Mouse (Mus musculus): ENCODE results near the gene Plcg1. TPM values are rescaled to one million over a fixed set of nuclear protein-coding genes. Genes with fewer than 3 reads are reported as not detected.

The Plcg1 gene
- total RNA-seq (2021), result 10 to 100 TPM; 90.6 to 99.5 TPM
- long read RNA-seq, full-length matches to known transcripts, result 2 of 72 reads
- long read RNA-seq, partial matches to known transcripts, result 43 of 72 reads
- long read RNA-seq, other reads (novel, unspliced or antisense), result 27 of 72 reads

DNA sequence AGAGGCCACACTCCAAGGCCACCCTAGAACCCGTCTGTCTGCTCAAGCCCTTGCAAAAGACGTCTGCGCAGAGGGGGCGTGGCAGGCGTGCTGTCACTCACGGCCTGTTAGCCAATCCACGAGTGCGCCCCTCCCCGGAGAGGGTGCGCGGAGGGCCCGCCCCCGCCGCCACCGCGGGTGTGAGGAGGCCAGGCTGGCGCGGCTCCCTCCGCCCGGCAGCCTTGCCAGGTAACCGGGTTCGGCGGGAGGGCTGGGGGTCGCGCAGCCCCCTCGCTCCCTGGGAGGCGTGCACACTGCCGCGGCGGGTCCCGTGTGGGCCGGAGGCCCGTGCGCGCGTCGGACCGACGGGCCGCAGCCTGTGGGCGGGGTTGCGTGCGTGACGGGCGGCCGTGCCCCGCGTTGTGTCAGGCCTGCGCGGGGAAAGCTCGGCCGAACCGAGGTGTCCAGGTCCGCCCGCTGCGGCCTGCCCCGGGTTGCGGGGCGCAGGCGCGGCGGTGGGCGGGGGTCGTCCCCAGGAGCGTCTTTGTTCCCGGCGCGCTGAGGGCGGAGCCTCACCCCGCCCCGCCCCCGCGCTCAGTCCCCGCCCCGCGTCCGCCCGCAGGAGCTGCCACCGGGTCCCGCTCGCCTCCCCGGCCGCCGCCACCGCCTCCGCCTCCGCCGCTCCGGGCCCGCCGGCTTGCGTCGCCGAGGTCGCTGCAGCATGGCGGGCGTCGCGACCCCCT lies at the start of gene Plcg1:
Gene Plcg1, plus strand, starts transcription at position 184 of the 722 bp plus-strand sequence.
- peak; percentile 88 to 95 for DNase-seq (ENCODE audit: low spot score in 2 of 2)

- no peak for DNase-seq (ENCODE audit: low spot score in 2 of 2)
These were observed 30.8 kb upstream of the Plcg1 start for GRCm38 (mm10) chr2:160700271-160700670.

DNA sequence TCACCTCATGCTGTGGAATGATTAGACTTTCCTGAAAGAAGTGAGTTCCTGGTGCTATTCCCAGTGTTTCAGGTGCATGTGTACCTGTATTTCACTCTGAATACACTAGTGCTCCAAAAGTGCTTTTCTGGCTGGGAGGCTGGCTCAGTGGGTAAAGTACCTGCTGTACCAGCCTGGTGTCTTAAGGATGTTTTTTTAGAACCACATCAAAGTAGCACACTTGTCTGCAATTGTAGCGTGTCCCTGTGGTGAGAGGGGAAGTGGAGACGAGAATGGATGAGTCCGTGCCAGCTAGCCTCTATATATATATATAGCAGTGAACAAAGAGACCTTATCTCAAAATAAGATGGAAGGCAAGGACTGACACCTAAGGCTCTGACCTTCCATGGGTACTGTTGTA lies 29.5 kb upstream of the Plcg1 start:
- no peak for DNase-seq (ENCODE audit: low spot score in 2 of 2)

DNA sequence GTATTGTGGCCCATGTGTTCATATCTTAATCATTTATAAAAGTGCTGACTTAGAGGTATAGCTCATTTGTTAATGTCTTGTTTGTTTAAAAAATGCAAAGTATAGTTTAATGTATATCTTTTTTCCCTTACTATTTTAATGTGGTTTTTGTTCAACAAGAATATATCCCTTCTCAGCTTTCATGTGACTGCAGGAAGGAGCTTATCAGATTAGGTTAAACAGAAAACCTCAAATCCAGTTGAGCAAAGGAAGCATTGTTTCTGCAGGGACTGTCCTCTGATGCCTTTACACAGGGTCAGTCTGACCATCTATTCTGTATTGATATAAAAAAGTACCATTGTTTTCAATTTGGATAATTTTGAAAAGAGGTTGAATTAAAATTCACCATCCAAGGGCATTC lies 28.3 kb upstream of the Plcg1 start:
- no peak for DNase-seq (ENCODE audit: low spot score in 2 of 2)

GRCm38 (mm10) chr2:160707673-160708072 lies 23.4 kb upstream of the Plcg1 start:
- no peak for DNase-seq (ENCODE audit: low spot score in 2 of 2)

DNA sequence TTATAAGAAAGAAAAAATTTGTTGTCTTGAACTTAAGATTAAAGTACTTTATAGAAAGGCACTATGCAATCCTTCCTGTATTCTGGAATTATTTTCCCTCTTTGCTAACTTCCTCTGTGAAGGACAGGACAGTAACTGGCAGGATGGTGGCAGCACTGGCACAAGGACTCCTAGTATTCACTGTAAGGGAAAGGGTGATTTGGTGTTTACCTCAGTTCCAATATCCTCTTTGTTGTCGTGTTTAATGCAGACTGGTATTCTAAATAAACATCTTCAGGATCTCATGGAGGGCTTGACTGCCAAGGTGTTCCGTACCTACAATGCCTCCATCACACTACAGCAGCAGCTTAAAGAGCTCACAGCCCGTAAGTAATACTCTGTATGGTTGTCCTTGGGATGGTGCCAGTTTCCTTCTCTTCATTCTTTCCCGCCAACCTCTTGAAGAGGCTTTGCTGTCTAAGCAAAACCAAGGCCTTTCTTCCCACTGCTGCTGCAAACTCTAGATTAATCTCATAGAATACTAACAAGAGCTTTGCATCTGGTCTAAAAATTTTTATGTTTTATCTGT lies 15.6 kb upstream of the Plcg1 start:
- DNase-seq (ENCODE audit: low spot score in 2 of 2), result no peak

DNA sequence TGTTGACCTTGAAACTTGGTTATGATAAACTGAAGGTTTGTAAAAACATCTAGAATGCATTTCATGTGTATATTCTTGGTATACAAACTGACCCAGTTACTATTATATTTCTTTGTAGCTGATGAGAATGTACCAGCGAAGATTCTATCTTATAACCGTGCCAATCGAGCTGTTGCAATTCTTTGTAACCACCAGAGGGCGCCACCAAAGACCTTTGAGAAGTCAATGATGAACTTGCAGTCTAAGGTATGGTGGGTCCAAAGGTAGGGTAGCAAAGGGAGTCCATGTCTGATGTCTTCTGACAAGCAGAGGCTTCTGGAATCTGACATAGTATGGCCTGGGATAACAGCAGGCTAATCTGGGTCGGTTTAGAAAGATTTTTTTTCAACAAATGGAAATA lies 13.8 kb upstream of the Plcg1 start:
- no peak for DNase-seq (ENCODE audit: low spot score in 2 of 2)

DNA sequence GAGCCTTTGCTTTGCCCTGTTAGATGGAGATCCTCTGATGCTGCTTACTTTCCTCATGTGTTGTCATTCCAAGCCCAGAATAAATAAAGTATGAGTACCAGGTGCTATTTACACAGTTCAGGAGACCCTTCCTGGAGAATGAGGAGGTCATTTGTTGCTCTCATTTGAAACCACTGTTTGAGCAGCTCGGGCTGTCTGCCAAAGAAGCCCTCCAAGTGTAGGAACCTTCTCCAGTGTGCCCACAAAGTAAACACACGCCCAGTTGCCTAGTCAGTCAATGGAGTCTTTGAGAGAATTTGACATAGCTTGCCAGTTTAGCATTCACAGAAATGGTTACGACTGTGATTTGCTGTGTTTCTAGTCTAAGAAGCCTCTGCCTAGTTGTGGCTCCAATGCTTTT lies 12.3 kb upstream of the Plcg1 start:
- DNase-seq (ENCODE audit: low spot score in 2 of 2), result no peak

DNA sequence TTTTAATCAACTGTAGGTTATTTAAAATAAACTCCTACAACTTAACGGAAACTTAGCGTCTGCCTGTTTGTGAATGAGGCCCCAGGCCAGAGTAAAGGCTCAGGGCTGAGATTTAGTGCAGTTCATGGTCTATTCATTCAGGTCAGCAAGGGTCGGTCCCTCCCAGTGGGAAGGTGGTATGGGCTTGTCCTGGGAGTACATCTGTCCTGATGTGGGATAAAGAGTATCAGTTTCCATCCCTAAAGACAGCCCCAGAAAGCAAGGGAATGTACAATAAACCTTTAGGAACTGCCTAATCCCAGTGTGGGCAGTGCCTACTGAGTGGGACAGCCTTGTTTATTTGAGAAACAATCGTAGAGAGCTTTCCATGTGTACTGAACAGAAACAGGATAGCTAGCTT lies 8.4 kb upstream of the Plcg1 start:
- no peak for DNase-seq (ENCODE audit: low spot score in 2 of 2)

GRCm38 (mm10) chr2:160723613-160724375 lies 7.3 kb upstream of the Plcg1 start:
- no peak for DNase-seq (ENCODE audit: low spot score in 2 of 2)

DNA sequence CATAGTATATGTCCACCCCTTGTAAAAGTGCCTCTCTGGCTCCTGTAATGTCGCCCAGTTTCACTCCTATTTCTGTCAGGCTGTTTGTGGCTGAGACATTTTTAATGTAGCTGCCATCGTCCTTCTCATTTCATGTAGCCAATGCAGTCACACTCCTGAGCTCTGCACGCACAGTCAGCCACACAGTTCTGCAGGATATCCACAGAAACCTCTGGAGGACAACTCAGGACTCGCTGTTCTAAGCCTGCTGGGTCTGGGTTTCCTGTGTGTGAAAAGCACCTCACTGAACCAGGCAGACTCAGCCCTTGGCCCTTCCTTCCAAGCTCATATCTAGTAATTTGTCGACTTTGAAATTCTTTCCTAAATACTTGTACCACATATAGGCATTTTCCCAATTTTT lies 6.6 kb upstream of the Plcg1 start:
- DNase-seq (ENCODE audit: low spot score in 2 of 2), result no peak

DNA sequence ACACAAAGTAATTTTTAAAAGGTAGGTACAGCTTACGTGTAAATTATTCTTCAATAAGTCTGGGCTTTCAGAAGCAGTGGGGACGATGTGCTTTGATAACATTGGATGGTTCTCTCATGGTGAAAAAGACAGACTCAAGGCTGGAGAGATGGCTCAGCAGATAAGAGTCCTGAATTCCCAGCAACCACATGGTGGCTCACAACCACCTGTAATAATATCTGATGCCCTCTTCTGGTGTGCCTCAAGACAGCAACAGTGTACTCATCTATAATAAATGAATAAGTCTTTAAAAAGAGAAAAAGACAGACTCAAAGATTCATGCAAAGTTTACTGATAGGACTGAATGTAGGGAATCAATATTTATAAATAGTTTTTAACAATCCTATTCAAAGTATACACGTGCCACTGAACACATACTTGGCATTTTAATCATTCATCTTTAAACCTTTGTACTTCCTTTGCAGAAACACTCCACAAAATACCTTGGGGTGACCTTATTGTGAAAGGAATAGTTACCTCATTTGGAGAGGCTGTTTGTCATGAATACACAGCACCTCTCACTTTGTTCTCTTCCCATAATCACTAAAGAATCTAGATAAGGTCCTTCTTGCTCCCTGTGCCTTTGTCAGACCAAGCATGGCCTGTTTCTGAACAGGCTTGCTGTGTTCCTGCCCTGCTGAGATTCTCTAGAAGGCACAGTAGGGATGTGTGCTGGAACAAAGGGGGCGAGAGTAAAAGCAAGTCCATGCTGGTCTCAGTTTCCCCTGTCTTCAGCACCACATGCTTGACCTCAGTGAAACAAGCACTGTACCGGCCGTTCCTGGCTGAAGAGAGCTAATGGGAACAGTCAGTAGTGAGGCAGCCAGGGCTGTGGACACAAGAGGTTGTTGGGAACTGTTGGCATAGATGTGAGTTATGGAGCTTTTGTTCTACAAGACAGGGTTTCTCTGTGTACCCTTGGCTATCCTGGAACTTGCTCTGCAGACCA lies 4.9 kb upstream of the Plcg1 start:
- DNase-seq (ENCODE audit: low spot score in 2 of 2), result no peak

GRCm38 (mm10) chr2:160728972-160729371 lies 2.1 kb upstream of the Plcg1 start:
- no peak for DNase-seq (ENCODE audit: low spot score in 2 of 2)

- DNase-seq (ENCODE audit: low spot score in 2 of 2), result no peak
These were observed 1.7 kb upstream of the Plcg1 start for GRCm38 (mm10) chr2:160729436-160729835.

DNA sequence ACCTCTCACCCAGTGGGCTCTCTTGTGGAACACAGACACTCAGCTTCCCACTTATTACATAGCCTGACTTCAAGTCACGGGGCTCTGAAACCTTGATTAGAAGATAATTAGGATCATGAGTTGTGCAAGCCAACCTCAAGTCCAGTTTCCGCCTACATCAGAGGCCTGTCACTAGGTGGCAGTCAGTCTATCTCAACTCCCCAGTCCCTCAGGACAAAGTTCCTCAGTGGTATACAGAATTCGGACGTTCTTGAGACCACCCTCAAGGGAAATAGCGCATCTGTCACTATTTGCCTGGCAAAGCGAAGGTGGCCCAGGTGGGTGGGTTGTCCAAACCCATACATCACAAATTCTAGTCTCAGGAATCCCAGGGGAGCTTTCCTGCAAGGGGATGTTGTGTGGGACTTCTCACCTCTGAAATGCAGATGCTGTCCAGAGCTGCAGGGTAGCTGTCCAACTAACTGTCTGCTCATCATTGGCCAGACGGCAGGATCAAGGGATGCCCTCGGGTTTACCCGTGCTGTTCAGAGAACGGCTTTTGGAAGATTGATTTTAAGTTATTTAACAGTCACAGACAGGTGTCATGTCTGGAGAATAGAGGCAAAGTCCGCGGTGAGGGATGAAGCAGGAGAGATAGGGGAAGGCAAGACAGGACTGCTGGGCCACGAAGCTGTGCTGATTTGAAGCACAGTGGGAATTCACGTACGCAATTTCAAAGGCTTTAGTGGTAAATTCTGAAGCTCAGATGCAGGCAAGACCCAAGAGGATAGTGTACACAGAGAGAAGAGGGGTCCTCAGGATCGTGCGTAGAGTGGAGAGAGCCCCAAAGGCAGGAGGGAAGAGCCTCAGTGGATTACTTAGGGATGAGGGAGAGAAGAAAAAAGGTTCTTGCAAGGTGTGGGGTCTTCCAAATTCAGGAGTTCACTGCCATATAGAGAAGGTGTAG lies 976 bp upstream of the Plcg1 start:
- no peak for DNase-seq (ENCODE audit: low spot score in 2 of 2)

GRCm38 (mm10) chr2:160730797-160731116 lies 343 bp upstream of the Plcg1 start:
- DNase-seq (ENCODE audit: low spot score in 2 of 2), result no peak

DNA sequence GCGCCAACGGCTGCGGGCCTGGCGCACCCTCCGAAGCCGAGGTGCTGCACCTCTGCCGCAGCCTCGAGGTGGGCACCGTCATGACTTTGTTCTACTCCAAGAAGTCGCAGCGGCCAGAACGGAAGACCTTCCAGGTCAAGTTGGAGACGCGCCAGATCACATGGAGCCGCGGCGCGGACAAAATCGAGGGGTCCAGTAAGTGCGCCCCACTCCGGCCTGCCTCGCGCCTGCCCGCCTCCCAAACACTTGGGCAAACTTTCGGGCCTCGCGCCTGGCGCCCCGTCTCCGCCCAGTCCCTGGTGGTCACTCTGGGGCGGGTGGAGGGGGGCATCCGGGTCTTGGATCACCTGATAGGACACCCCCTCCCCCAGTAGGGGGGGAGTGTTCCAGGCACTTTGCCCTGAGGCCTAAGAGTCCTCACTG lies 750 bp downstream of the Plcg1 start:
- DNase-seq (ENCODE audit: low spot score in 2 of 2), result peak; percentile 22 to 44

DNA sequence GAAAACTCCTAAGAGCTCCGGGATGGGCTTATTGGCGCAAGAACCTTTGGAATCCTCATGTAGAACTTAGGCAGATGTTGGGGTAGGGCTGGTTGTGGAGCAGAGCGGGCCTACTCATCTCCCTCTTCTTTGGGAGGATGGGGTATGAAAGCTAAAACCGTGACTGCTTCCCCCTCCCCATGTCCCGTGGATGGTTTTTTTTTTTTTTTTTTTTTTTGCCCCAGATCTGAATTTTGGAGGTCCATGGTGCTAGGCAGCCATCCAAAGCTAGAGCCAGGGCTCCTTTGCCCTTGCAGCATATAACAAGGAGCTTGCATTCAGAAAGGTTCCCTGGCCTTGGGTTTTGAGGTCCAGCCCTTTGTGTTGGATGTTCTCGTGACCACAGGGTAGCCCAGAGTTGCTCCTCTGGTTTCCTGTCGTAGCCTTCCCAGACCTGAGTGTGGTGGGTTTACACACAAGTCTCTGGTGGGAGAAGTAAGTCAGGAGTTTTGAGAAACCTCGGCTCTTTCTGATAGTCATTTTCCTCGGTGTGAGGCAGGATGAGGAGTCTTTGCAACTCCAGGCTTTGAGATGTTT lies 1.4 kb downstream of the Plcg1 start:
- no peak for DNase-seq (ENCODE audit: low spot score in 2 of 2)

- no peak for DNase-seq (ENCODE audit: low spot score in 2 of 2)
These were observed 2.0 kb downstream of the Plcg1 start for GRCm38 (mm10) chr2:160733131-160733531.

DNA sequence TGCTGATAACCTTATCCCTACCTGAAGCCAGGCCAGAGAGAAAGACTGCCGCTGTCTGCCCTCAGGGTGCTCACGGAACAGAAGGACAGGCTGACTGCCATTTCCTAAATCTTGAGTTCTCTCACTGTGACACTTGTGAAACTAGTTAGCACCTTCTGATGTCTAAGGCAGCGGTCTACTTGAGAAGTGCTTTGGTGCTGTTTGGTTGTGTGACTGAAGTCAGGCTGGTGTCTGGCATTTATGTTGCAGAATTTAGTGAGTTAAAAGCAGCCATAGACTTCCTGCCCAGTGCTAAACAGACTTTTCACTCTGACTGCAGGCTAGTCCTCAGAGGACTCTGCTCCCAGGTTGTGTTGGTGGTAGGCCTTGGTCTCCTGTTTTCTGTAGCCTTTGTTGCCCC lies 3.2 kb downstream of the Plcg1 start:
- DNase-seq (ENCODE audit: low spot score in 2 of 2), result no peak

All from layer of hippocampus, adult 18-20 months (tissue).